Mouse (Mus musculus) thymus, postnatal 25 days (tissue): Measurements from ENCODE around the gene Thada.

Experiments
- DNase-seq: peaks from one replicate; pipeline ENCODE4 v3.0.0; 2022

Gene Thada

DNA sequence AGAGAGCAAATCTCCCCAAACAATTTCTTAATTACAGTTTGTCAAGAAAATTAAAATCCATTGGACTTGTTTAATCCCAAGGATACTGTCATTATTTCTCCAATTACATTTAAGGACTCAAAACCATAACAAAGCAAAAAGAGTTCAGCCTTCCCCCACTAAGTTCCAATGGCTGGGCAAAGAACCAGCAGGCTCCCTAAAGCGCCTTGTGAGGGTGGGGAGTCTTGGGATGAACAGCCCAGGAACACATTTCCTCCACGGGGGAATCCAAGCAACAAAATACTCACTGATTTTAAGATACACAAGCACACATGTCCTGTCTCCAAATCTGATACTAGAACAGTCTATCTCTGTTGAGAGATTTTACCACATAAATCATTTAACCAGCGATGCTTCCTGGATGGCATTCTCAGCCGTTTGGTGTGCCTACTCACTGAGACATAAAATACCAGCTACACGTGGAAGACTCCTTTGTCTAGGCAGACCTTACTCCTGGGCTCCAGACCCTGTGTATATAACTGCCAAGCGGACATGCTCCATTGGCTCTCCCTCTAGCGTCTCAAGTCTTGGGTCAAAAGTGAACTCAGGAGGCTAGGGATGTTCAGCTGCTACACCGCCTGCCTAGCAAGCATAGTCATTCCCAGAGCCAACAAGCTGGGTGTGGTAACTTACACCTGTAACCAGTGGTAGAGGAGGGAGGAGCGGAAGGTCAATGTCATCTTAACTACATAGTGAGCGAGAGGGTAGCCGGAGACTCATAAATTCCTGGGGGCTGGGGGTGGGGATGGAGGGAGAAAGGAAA lies 97.6 kb downstream of the Thada start:
- no peak for DNase-seq

DNA sequence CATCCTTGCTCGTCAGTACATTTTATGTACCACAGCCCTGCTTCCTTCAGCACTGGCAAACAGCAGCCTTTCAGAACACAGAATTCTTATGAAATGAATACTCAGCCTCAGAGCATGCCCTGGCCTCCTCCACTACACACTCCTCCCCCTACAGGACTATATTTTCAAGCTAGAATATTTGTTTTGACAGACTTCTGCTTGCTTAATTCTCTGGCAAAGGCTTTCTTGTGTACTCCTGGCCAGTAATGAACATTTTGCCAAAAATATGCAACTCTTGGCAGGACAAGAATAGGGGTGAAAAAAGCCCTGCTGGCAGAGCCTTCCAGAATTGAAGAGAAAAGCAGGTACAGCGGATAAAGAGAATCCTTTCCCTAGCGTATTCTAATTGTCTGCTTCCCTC lies 98.3 kb downstream of the Thada start:
- no peak for DNase-seq

DNA sequence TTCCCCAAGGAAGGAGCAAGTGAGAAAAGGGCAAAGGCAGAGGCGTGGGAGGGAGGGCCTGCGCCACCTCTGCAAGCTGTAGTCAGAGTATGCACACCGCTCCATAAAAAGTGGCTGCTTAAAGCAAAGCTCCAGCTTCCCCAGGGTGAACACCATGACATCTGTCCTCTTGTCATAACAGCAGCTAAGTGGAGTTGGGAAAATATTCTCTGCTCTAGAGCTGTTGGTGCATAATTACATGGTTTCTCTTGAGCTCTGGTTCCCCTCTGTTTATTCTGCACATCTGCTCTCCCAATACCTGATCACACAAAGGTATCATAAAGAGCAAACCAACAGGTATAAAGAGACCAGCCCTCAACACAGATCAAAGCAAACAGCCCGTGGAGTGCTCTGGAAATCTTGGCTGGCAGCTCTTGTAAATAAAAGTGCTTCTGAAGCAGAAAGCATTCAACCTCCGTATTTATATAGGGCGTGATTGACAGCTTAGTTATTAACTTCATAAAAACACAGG lies 100.2 kb downstream of the Thada start:
- DNase-seq, result no peak

DNA sequence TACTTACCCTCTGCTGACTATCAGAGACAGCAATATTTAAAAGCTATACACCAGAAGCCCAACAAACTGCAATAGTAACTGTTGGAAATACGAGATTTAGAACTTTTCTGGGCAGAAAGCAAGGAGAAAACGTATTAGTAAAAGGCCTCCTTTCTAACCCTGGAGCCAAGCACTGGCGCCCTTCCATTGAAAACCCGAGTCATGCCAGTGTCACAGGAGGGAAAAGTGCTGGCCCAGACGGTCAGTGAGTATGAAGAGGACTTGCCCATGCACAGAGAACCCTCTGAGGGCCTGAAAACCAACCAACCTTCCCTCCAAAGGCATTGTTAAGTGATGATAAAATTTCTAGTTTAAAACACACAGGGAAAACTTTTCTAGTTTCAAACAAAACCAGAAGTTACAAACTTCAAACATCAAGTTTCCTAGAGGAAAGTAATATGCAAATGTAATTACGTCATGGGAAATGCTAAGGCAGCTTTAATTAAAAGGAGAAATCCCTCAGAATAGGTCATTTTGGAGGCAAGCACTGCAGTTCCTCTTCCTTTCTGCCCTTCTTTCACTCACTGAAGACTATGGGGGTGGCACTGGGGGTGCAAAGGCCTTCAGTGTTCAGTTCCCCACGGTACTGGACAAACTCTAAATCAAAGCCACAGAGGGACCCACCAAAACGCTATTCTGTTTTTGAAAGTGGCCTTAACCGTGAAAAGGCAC lies 100.8 kb downstream of the Thada start:
- no peak for DNase-seq

DNA sequence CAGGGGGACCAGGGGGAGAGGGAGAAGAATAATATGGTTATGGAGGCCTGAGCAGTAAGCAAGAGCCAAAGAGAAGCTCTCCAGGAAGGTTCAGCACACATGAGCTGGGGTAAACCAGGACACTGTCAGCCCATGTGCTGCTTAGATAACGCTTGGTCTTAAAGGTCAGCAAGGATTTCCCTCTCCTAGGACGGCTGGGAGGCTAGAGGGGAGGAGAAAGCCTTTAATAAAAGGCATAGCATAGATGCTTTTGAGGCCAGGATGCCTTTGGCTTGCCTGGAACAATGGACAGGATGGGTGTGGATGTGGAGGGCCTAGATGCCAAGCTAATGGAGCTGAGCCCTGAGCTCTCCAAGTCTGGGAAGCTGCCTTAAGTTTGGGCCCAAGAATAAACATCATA lies 102.6 kb downstream of the Thada start:
- DNase-seq, result no peak

DNA sequence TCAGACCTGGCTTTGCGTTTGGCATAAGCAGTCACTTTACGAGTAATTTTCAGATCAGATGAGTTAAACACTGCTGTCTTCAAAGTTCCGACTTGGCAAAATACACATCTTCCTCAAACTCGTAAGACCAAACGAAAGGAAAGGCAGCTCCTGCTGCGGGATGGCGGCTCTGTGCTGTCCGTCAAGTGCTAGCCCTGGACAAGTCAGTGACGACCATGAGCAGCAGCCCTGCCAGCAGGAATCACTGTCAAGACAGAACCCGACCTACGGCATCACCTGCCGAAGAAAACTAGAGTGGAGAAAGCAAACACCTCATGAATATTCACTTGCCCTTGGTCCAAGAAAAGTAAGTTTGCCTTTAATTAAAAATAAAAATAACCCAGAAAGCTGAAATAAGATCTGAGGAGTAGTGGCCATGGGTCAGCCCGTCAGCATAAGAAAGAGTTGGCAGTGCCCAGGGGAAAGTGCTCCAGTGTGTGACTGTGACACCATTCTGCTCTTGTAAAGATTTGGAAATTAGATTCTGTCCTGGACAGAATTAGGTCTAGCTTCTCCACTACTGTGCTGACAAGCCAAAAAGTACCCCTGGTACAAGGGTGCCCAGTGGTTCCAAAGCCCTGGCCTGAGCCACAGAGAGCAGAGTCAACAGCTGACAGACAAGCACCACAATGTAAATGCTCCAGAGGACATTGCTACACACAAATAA lies 103.3 kb downstream of the Thada start:
- DNase-seq, result no peak

DNA sequence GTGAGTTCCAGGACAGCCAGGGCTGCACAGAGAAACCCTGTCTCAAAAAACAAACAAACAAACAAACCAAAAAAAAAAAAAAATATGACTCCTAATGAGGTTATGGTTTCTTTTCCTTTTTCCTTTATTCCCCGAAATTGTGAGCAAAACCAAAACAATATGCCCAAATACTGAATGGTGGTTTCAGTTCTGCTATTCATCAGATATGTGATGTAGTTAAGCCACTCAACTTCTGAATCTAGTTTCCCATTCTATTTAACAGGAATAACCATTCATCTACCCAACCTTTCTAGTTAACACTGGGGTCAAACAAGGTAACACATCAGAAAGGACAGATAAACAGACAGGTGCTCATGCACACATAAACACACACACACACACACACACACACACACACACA lies 105.0 kb downstream of the Thada start:
- no peak for DNase-seq

DNA sequence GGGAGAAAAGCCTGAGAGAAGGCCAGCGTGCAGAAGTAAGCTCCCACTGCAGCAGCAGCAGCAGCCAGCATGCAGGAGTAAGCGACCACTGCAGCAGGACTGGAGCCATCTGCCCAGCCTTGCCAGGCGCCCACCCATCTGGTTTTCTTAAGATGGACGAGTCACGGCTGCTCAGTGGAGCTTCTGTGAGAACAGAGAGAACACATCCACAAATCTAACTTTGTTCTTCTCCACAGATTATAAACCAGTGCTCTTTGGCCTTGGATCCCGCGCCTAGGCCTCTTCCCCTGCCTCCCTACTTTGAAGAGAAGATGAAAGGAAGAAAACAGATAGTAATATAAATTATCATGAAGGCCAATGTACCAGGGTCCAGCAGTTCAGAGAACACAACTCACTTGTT lies 106.2 kb downstream of the Thada start:
- DNase-seq, result no peak

DNA sequence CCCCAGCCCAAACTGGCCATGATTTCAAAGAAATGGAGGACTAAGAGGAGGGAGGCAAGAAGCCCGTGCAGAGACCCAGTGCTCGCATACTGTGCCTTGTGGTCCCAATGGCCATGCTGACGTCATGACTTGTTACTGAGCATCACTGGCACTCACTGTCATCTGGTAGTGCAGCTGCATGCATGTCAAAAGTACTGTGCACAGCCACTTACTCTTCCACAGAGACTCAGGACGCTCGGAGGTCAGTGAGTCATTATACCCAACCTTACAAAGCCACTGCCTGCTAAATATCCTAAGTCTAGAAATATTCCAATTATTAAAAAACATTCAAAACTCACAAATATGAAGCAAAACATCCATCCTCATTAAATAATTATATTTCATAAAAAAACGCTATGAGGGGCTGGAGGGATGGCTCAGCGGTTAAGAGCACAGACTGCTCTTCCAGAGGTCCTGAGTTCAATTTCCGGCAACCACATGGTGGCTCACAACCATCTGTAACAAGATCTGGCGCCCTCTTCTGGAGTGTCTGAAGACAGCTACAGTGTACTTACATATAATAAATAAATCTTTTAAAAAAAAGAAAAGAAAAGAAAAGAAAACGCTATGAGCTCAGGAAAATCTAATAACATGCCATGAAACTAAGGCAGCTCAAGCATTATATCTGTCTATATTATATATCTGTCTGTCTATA lies 106.9 kb downstream of the Thada start:
- DNase-seq, result no peak

DNA sequence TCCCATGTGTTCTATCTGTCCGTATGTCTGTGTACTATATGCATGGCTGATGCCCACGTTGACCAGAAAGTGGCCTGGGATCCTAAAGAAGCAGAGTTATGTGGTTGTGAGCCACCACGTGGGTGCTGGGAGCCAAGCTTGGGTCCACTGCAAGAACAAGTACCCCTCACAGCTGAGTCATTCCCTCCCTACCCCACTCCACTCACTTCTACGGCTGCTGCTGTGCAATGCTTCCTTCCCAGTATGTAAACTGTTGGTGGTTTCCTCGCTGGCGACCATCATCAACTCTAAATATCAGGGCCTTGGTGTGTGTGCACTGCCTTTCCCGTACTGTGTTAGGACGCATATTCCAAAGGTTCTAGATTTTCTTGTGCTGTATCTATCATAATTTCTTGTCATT lies 108.2 kb downstream of the Thada start:
- DNase-seq, result no peak

DNA sequence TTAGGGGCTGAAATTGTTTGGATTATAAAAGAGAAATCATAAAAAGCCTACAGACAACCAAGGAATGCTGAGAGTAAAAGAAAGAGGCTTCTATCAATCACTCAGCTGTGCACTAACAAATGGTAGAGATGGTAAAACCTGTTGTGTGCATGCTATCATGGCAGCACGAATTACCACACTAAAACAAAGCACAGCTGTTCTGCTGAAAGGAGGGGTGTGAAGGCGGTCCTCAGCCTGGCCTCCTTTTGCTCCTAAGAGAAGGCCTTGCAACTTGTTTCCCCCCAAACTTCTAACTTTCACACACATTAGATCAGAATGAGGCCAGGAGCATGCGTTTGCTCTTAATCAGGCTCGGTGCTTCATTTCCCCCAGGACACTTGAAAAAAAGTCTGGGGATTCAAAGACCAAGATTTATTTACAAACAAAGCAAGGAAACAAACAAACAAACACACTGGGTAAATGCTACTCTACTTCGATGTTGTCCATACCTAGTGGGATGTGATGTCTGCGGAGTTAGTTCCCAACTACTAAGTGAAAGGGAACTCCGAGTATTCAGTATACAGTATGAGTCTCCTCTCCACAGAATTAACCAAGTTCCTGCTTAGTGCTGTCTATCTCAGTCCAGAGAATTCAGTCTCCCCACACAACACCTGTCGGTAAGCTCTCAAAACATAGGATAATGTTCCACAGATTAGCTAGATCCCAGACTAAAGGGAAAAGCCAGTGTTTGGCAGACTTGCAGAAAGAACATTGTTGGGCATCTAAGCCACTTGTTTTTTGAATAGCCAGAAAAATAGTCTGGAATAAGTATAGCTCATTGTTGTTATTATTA lies 109.7 kb downstream of the Thada start:
- no peak for DNase-seq

DNA sequence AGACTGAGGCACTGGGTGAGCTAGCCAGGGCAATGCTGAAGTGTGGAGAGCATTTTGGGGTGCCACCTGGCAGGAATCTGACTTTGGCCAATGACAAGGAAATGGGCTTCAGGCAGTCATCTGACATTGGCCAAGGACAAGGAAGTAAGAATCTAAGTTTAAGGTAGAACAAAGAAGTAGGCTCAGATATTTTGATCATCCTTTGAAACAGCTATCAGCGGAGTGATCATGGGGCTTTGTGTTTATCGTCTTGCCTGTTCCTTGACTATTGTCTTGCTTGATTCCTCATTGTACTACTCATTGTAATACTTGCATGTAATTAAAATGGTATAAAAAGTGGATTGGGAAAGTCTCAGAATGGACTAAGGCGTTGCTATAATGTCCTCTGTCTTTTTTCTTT lies 111.0 kb downstream of the Thada start:
- DNase-seq, result no peak

DNA sequence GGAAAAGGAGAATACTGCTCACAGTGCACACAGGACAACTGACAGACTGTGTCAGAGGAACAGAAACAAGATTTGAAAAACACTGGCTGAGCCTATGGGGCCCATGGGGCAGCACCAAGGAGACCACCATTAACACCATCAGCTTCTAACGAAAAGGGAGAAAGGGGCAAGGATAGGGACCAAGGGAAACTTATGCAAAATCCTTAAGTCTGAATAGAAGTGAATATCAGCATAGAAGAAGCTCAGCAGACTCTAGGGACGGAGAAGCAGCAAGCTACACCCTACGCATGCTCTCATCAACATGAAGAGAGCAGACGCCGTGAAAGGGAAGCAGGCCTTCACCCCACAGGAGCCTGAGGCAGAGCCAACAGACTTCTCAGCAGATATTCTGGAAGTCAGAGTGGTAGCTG lies 112.1 kb downstream of the Thada start:
- DNase-seq, result no peak

DNA sequence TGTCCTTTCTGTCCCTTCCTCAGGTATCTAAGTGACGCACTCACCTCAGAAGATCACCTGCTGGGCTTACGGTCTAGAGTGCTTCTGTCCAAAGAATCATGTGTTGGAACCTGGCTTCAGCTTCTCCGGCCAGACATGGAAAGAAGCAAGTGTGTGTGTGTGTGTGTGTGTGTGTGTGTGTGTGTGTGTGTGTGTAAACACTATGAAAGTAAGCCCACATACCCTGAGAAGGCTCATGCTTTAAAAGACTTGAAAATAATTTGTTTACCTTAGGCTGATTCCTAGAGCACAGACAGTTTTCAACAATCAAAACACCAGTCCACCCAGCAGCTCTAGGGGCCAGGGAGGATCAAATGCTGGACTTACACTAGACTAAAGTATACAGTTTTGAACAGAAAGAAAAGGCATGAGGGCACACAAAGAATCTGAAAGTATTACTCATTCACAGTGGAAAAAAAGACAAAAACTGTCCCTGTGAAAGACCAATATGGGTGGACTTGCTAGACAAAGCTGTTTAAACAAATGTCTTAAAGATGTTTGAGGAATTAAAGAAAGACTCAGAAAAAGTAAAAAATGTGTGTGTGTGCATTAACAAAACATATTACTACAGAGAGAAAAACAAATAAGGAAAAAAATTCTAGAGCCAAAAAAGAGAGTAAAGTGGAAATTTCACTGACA lies 112.6 kb downstream of the Thada start:
- no peak for DNase-seq

DNA sequence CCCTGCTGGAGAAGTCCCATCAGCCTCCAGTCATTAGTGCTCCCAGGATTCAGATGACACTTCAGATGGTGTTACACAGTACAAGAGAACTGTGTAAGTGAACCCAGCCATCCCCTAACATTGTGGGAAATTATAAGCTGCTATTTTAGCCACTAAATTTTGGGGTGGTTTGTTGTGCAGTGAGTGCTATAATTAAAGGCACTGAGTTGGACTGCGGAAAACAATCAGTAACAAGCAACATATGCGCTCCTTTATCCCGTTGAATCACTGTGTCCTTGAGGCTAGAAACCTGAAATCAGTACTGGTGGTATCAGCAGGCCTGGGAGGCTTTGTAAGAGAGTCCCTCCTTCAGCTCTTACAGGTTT lies 113.2 kb downstream of the Thada start:
- DNase-seq, result no peak

DNA sequence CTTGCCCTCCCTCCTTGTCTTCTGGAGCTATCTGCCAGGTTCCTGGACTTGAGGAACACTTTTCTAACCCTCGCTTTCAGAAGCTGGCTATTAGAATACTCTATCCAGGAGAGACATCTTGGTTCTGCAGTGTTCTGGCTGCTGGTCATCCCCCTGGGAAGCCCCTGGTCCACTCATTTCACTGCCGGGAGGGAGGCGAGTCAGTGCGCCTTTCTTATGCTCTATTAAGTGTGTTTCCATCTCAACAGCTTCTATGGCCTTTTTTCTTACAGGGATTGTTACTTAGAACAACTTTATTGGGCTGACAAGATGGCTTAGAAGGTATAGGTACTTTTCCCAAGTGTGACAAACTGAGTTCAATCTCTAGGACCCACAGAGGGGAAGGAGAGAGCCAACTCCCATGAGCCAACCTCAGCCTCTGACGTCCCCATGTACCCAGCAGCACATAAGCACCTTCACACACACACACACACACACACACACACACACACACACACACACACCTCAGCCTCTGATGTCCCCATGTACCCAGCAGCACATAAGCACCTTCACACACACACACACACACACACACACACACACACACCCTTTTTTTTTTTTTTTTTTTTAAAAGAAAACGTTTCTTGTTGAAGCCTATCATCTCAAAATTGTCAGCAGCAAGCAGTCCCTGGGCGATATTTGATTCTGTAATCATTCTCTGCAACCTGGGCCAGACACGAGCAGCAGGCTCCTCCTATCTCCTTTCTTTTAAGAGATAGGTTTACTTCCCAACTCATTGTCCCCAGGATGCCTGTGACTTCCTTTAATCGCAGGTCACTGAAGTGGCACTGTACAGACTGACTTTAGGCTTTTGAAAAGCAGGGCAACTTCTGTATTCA lies 113.9 kb downstream of the Thada start:
- DNase-seq, result no peak

DNA sequence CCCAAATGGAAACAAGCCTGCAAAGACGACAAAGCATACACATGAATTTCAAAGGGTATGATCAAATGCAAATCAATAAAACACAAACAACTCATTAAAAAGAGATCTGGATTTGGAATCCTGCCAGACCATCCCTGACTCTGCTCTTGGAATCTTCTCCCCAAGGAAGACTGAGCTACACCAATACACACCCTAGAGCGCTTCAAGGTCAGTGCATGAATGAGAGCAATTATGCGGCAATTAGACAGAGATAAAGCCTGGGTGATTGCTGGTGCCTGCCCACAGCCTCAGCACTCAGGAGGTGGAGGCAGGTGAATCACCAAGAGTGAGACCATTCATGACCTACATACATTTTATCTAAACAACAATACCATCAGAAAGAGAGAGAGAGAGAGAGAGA lies 114.7 kb downstream of the Thada start:
- no peak for DNase-seq

DNA sequence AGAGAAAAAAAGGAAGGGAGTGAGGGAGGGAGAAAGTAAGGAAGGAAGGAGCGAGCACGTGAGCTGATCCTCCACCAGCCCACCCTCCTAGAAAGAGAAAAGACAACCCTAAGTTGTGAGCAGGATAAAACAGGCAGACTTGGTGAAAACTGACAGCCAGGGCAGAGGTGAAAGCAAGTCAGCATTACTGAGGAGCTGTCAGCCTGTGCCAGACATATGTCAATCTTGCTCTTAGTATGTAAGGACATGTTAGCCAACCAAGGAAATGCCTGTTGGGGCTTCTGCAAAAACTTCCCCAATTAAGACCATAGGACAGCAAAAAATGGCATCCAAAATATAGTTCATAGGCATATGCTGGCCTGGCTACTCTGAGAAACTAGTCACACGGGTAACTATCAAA lies 117.1 kb downstream of the Thada start:
- DNase-seq, result no peak

DNA sequence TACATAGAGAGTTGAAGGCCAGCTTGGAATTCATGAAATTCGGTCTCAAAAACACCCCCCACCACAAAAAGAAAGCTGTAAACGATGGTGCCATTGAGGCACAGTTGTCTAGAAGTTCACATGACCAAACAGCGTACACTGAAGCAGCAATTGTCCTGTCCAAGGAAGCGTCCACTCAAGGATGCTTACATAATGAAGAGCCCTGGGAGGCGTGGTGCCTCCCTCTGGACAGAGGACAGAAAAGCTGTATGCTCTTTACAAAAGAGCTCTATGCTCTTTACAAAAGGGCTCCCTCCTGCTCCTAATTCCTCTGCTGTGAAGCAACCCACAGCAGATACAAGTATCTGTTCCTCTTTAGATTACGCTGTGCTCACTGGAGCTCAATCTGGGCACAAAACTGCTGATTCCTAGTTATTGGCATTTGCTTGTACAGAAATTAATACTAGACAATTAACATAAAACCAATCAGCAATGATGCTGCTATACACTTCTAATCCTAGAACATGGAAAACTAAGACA lies 123.6 kb downstream of the Thada start:
- DNase-seq, result no peak

DNA sequence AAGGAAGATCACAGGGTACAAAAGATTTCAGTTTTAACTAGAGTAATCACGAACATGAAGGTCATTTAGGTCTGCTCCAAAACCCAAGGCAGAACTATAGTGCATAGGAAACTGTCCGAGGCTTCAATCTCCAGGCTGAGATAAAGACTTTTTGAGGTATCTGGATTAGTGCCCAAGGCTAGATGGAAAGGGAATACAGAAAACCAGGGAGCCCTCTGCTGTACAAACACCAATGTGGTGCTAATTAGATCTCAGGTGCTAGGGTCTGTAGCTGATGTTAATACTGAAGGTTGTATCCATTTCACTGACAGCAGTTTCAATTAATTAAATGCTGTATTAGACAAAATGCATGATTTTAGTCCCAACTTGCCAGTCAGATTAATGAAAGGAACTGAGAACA lies 124.3 kb downstream of the Thada start:
- DNase-seq, result no peak
